Mouse (Mus musculus) embryonic fibroblast, embryonic 13.5 days (primary cell): ENCODE results near the gene Gm960. TPM values are rescaled to one million over a fixed set of nuclear protein-coding genes. Genes with fewer than 3 reads are reported as not detected.

Source experiments
- H3K27ac ChIP-seq: 2 replicates; pipeline ENCODE4 v1.5.1; 2012; ENCODE audit warnings: low read length, control low read depth, inconsistent platforms; ENCODE audit not compliant: insufficient read depth
- H3K4me1 ChIP-seq: 2 replicates; pipeline ENCODE4 v1.6.1; 2011; ENCODE audit warnings: low read length; ENCODE audit not compliant: control insufficient read depth, insufficient read depth
- H3K4me3 ChIP-seq: 2 replicates; pipeline ENCODE4 v1.5.1; 2011; ENCODE audit warnings: mild to moderate bottlenecking, control low read depth, low read length; ENCODE audit not compliant: insufficient read depth
- CTCF ChIP-seq: IDR thresholded peaks from 2 replicates; pipeline ENCODE4 v1.5.1; 2011; ENCODE audit warnings: mild to moderate bottlenecking, control low read depth, low read length, moderate library complexity, borderline replicate concordance; ENCODE audit not compliant: insufficient read depth
- POLR2A ChIP-seq: IDR thresholded peaks from 2 replicates; pipeline ENCODE4 v1.6.1; 2011; ENCODE audit warnings: low read depth, mild to moderate bottlenecking, control low read depth, low read length, moderate library complexity
- polyA plus RNA-seq: library from polyadenylated mRNA; stranded (reverse); fragments of >200 nt; gene quantifications from 2 replicates; pipeline ENCODE4 v1.2.4, GENCODE M21; 2011; ENCODE audit warnings: low read depth; ENCODE audit not compliant: missing spikeins, insufficient read length

Gm960 gene
- polyA plus RNA-seq: 0.50 TPM in 1 of 2 replicates, not detected in the other

- Histone ChIP-seq H3K4me1 (no peaks in the 10 kb centered on the region), H3K27ac (no peak within 1 kb of the TSS), H3K4me3 (peak within 1 kb of the TSS; percentile 44)
- TF ChIP-seq CTCF: no peak
- TF ChIP-seq POLR2A: no peak
Measured at GRCm38 (mm10) chr19:4698205-4698677, at the start of gene Gm960. Gm960 (minus strand) TSS chr19:4698668.

DNA sequence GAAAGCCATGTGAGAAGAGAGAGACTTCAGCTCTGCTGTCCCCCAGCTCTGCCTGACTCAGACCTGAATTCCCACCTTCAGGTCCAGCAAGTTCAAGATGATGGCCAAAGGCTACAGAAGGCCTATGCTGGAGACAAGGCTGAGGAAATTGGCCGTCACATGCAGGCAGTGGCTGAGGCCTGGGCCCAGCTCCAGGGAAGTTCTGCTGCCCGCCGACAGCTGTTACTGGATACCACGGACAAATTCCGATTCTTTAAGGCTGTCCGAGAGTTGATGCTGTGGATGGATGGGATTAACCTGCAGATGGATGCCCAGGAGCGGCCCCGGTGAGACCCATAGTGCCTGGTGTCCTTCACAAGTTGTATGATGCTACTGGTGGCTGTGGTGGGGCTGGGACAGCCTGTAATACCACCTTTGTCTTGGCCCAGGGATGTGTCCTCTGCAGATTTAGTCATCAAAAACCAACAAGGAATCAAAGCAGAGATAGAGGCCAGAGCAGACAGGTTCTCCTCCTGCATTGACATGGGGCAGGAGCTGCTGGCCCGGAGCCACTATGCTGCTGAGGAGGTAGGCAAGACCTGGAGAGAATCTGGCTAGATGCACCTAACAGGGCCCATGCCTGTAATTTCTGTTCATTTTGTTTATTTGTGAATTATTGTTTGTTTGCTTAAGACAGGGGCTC, 49.3 kb upstream of the Gm960 start:
- TF ChIP-seq POLR2A (no peak), CTCF (no peak)
- no peak overlapping the region for H3K4me3 ChIP-seq
- H3K27ac ChIP-seq: no peak overlapping the region
- H3K4me1 ChIP-seq: no peaks in the 10 kb centered on the region

- TF ChIP-seq POLR2A (no peak), CTCF (no peak)
- H3K4me1 ChIP-seq: 0 out of 2 replicates have a peak, but pooled peaks cover 6% of the 10 kb centered on the region
- no peak overlapping the region for H3K27ac ChIP-seq
- H3K4me3 ChIP-seq: no peak overlapping the region
Measured at GRCm38 (mm10) chr19:4746611-4747010, 48.1 kb upstream of the Gm960 start.

- Histone ChIP-seq H3K4me3 (no peak overlapping the region), H3K27ac (no peak overlapping the region), H3K4me1 (0 out of 2 replicates have a peak, but pooled peaks cover 11% of the 10 kb centered on the region)
- TF ChIP-seq CTCF (no peak), POLR2A (no peak)
Measured at GRCm38 (mm10) chr19:4745681-4746080, 47.2 kb upstream of the Gm960 start.

DNA sequence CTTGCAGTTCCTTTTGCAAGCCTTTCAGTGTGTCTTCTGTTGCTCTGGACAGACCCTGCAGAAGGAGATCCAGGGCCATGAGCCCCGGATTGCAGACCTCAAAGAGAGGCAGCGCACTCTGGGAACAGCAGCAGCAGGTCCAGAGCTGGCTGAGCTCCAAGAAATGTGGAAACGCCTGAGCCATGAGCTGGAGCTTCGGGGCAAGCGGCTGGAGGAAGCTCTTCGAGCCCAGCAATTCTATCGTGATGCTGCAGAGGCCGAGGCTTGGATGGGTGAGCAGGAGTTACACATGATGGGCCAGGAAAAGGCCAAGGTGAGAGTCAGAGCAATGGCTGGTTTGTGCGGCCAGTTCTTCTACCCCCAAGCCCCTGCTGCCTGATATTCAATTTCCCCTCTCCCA, 46.6 kb upstream of the Gm960 start:
- H3K27ac ChIP-seq: no peak overlapping the region
- no peak for TF ChIP-seq CTCF
- no peak for TF ChIP-seq POLR2A
- no peak overlapping the region for H3K4me3 ChIP-seq
- H3K4me1 ChIP-seq: 0 out of 2 replicates have a peak, but pooled peaks cover 11% of the 10 kb centered on the region

DNA sequence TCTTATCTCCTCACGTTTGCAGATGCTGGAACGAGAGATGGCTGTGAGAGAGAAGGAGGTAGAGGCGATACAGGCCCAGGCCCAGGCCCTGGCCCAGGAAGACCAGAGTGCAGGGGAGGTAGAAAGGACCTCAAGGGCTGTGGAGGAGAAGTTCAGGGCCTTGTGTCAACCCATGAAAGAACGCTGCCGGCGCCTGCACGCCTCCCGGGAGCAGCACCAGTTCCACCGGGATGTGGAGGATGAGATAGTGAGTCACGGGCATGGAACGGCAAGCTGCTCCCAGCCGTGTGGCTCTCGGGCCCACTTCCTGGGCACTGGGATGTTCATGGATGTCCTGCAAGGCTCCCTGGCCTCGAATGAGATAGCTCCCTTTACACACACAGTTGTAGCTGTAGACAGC, 45.6 kb upstream of the Gm960 start:
- no peak overlapping the region for H3K27ac ChIP-seq

DNA sequence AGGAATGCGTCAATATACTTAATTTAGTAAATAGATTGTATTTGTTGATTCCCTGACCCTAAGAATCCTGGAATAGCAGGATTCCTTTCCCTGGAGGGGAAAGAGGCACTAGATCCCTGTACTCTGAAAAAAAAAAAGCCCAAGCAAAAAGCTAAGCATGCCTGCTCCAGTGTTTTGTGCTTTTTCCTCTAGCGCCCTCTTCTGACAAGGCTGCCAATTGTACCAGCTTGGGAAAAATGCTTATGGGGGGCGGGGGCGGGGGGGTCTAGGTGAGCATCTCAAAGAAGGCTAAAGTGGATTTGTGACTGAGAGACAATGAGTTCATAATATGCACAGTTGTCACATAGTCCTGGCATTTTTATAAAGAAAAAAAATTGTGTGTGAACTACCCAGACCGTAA, 45.1 kb upstream of the Gm960 start:
- no peak overlapping the region for H3K27ac ChIP-seq
- TF ChIP-seq POLR2A: no peak
- no peak for TF ChIP-seq CTCF
- 0 out of 2 replicates have a peak, but pooled peaks cover 11% of the 10 kb centered on the region for H3K4me1 ChIP-seq
- no peak overlapping the region for H3K4me3 ChIP-seq

More for the DNA sequence above, 45.6 kb upstream of the Gm960 start:
- TF ChIP-seq CTCF (no peak), POLR2A (no peak)
- Histone ChIP-seq H3K4me1 (0 out of 2 replicates have a peak, but pooled peaks cover 11% of the 10 kb centered on the region), H3K4me3 (no peak overlapping the region)

DNA sequence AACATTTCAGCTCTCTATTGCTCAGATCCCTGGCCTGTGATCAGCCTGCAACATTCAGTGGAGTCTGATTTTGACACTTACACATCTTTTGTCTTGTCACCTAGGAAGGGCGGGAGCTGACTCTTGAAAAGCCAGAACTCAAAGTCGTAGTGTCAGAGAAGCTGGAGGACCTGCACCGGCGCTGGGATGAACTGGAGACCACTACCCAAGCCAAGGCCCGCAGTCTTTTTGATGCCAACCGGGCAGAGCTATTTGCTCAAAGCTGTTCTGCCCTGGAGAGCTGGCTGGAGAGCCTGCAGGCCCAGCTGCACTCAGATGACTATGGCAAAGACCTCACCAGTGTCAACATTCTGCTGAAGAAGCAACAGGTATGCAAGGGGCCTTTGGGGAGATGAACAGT, 43.8 kb upstream of the Gm960 start:
- H3K4me3 ChIP-seq: no peak overlapping the region
- H3K27ac ChIP-seq: no peak overlapping the region
- TF ChIP-seq CTCF (no peak), POLR2A (no peak)
- H3K4me1 ChIP-seq: 0 out of 2 replicates have a peak, but pooled peaks cover 11% of the 10 kb centered on the region

DNA sequence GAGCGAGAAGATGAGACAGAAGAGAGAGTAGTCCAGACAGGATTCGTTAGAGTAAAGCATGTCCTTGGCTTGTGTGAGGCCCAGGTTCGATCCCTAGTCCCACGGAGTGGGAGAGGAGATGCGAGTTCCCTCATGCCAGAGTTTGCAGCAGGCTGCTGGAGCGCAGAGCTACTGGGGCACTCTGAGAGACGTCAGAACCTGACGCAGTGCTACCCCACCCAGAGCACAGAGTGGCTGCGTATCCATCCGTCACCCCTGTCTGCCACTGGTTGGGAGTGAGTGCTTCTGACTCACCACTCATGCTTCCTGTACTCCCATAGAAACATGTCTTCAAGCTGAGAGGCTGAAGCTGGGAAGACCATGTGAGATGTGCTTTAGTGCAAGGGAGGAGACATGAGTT, 43.0 kb upstream of the Gm960 start:
- Histone ChIP-seq H3K27ac (no peak overlapping the region), H3K4me3 (no peak overlapping the region), H3K4me1 (0 out of 2 replicates have a peak, but pooled peaks cover 11% of the 10 kb centered on the region)
- TF ChIP-seq POLR2A (no peak), CTCF (no peak)

- TF ChIP-seq POLR2A: no peak
- no peak for TF ChIP-seq CTCF
- no peak overlapping the region for H3K27ac ChIP-seq
- no peak overlapping the region for H3K4me3 ChIP-seq
- 0 out of 2 replicates have a peak, but pooled peaks cover 11% of the 10 kb centered on the region for H3K4me1 ChIP-seq
Measured at GRCm38 (mm10) chr19:4739762-4740161, 41.3 kb upstream of the Gm960 start.

- Histone ChIP-seq H3K4me1 (0 out of 2 replicates have a peak, but pooled peaks cover 11% of the 10 kb centered on the region), H3K27ac (no peak overlapping the region), H3K4me3 (no peak overlapping the region)
- TF ChIP-seq CTCF: no peak
- no peak for TF ChIP-seq POLR2A
Measured at GRCm38 (mm10) chr19:4739053-4739452, 40.6 kb upstream of the Gm960 start.
